Mouse (Mus musculus): ENCODE measurements around the gene Kifc3. TPM values are rescaled to one million over a fixed set of nuclear protein-coding genes. Genes with fewer than 3 reads are reported as not detected.

Gene Kifc3
- polyA plus RNA-seq, 1 experiment from 2014 or later: 46.2 TPM

DNA sequence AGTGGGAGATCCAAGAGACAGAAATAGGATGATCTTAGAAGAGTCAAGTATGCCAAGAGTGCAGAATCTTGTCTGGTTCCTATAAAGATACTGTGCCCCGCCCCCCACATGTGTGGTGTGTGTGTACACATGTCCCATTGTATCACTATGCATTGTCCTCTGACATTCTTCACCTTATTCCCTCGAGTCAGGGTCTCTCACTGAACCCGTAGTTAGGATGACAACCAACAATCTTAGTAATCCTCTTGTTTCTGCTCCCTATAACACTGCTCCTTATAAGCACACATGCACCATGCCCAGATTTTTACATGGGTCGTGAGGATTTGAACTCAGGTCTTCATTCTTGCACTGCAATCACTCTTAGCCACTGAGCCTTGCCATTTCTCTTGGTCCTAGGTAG, 123.3 kb downstream of the Kifc3 start:
- no peak for TF ChIP-seq CTCF (IDR thresholded peaks at IDR 0.05; ENCODE audit: low read depth)
- no peaks in the 10 kb centered on the region for H3K27me3 ChIP-seq (ENCODE audit: insufficient read depth, low read length)
- H3K9me3 ChIP-seq (replicated peaks; ENCODE audit: low read length): no peaks in the 10 kb centered on the region
- 91% methylated on average over 4 of the region's 4 CpGs for WGBS
- H3K4me1 ChIP-seq (replicated peaks; ENCODE audit: insufficient read depth, low read length): no peaks in the 10 kb centered on the region; the same call in 1 of the 2 replicates
- H3K4me2 ChIP-seq (ENCODE audit: low read length): no peak overlapping the region
- DNase-seq (ENCODE audit: low spot score) (no peak), ATAC-seq (replicated peaks; ENCODE audit: low FRiP score, low read depth) (no peak)
- no peak overlapping the region for H3K9ac ChIP-seq (ENCODE audit: low read depth, low read length)
- no peak overlapping the region for H3K27ac ChIP-seq
- no peak overlapping the region for H3K4me3 ChIP-seq (replicated peaks; ENCODE audit: low read depth, low read length)
- no peaks in the 10 kb centered on the region for H3K36me3 ChIP-seq (ENCODE audit: insufficient read depth, low read length)

DNA sequence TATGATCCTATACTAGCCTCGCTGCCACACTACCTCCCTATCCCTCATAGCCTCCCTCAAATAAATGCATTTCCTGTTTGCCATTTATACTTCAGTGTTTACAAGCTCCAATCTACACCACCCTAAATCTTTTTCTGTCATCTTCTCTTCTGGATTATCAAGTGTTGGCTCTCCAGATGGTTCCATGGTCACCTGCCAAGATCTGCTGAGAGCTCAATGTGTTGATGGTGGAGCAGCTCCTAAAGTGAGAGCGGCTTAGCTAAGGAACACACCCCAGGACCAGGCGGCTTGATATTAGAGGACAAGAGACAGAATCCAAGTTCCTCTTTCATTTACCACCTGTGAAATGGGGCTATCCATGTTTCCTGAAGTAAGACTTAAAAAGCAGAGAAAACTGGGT, 124.6 kb downstream of the Kifc3 start:
- H3K9me3 ChIP-seq (replicated peaks; ENCODE audit: low read length): no peaks in the 10 kb centered on the region
- TF ChIP-seq CTCF (IDR thresholded peaks at IDR 0.05; ENCODE audit: low read depth): no peak
- no peak for DNase-seq (ENCODE audit: low spot score)
- 76% methylated on average over 3 of the region's 3 CpGs for WGBS
- no peak overlapping the region for H3K27ac ChIP-seq
- H3K36me3 ChIP-seq (ENCODE audit: insufficient read depth, low read length): no peaks in the 10 kb centered on the region
- H3K9ac ChIP-seq (ENCODE audit: low read depth, low read length): no peak overlapping the region
- no peak overlapping the region for H3K4me3 ChIP-seq (replicated peaks; ENCODE audit: low read depth, low read length)
- no peaks in the 10 kb centered on the region; the same call in 1 of the 2 replicates for H3K4me1 ChIP-seq (replicated peaks; ENCODE audit: insufficient read depth, low read length)
- ATAC-seq (replicated peaks; ENCODE audit: low FRiP score, low read depth): no peak
- H3K4me2 ChIP-seq (ENCODE audit: low read length): no peak overlapping the region
- no peaks in the 10 kb centered on the region for H3K27me3 ChIP-seq (ENCODE audit: insufficient read depth, low read length)

- no peak overlapping the region for H3K9ac ChIP-seq (ENCODE audit: low read depth, low read length)
- WGBS: 86% methylated on average over 17 of the region's 17 CpGs
- no peak overlapping the region for H3K27ac ChIP-seq
- no peak overlapping the region for H3K4me3 ChIP-seq (replicated peaks; ENCODE audit: low read depth, low read length)
- H3K4me1 ChIP-seq (replicated peaks; ENCODE audit: insufficient read depth, low read length): no peaks in the 10 kb centered on the region
- H3K9me3 ChIP-seq (replicated peaks; ENCODE audit: low read length): no peaks in the 10 kb centered on the region
- H3K4me2 ChIP-seq (ENCODE audit: low read length): no peak overlapping the region
- no peaks in the 10 kb centered on the region for H3K27me3 ChIP-seq (ENCODE audit: insufficient read depth, low read length)
- TF ChIP-seq CTCF (IDR thresholded peaks at IDR 0.05; ENCODE audit: low read depth): no peak
- no peaks in the 10 kb centered on the region for H3K36me3 ChIP-seq (ENCODE audit: insufficient read depth, low read length)
- DNase-seq (ENCODE audit: low spot score) (no peak), ATAC-seq (replicated peaks; ENCODE audit: low FRiP score, low read depth) (no peak)
Observed at GRCm38 (mm10) chr8:95076151-95076550, 126.5 kb downstream of the Kifc3 start.

DNA sequence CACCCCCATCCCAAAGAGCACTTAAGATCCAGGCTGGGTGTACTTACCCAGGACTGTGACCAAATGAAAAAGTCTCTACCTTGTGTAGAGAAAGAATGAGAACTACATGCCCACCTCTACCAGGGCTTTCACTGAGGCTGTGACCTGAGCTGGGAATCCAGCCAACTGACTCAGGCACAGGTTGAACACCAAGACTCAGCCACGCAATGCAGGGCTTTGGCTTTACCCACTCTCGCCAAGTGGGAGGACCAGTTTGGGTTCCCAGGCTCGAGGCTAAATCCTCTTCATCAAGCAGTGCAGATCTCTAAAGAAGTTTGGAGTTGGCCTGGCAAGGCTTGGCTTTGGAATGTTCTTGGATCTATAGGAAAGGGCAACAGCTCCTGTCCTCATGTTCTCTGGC, 127.1 kb downstream of the Kifc3 start:
- Histone ChIP-seq H3K9me3 (replicated peaks; ENCODE audit: low read length) (no peaks in the 10 kb centered on the region), H3K4me2 (ENCODE audit: low read length) (no peak overlapping the region), H3K9ac (ENCODE audit: low read depth, low read length) (no peak overlapping the region), H3K27me3 (ENCODE audit: insufficient read depth, low read length) (no peaks in the 10 kb centered on the region), H3K27ac (no peak overlapping the region), H3K4me3 (replicated peaks; ENCODE audit: low read depth, low read length) (no peak overlapping the region), H3K36me3 (ENCODE audit: insufficient read depth, low read length) (no peaks in the 10 kb centered on the region), H3K4me1 (replicated peaks; ENCODE audit: insufficient read depth, low read length) (no peaks in the 10 kb centered on the region)
- no peak for ATAC-seq (replicated peaks; ENCODE audit: low FRiP score, low read depth)
- 72% methylated on average over 3 of the region's 3 CpGs for WGBS
- no peak for DNase-seq (ENCODE audit: low spot score)
- TF ChIP-seq CTCF (IDR thresholded peaks at IDR 0.05; ENCODE audit: low read depth): no peak

GRCm38 (mm10) chr8:95067582-95067981, 135.0 kb downstream of the Kifc3 start:
- Histone ChIP-seq H3K36me3 (ENCODE audit: insufficient read depth, low read length) (no peaks in the 10 kb centered on the region), H3K27me3 (ENCODE audit: insufficient read depth, low read length) (no peaks in the 10 kb centered on the region), H3K27ac (no peak overlapping the region), H3K9ac (ENCODE audit: low read depth, low read length) (no peak overlapping the region), H3K4me1 (replicated peaks; ENCODE audit: insufficient read depth, low read length) (no peaks in the 10 kb centered on the region), H3K9me3 (replicated peaks; ENCODE audit: low read length) (no peaks in the 10 kb centered on the region), H3K4me2 (ENCODE audit: low read length) (no peak overlapping the region), H3K4me3 (replicated peaks; ENCODE audit: low read depth, low read length) (no peak overlapping the region)
- 40% methylated on average over 3 of the region's 3 CpGs for WGBS
- ATAC-seq (replicated peaks; ENCODE audit: low FRiP score, low read depth): 0 out of 2 replicates have a peak, but pooled peaks have one; percentile 13
- peak; percentile 74 for TF ChIP-seq CTCF (IDR thresholded peaks at IDR 0.05; ENCODE audit: low read depth)
- peak; percentile 61 for DNase-seq (ENCODE audit: low spot score)

DNA sequence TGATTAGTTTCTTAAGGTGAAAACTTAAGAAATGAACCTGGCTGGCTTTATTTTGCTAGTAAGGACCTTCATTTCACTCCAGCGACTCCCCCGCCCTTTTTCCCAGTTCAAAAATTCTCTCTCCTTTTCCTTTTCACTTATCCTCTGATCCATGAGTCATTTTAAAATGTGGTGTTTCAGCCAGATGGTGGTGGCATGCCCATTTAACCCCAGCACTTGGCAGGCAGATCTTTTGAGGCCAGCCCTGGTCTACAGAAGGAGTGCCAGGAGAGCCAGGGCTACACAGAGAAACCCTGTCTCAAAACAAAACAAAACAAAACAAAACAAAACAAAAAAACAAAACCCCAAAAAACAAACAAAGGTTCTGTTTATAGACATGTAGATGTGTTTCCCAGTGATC, 138.1 kb downstream of the Kifc3 start:
- Histone ChIP-seq H3K4me2 (ENCODE audit: low read length) (no peak overlapping the region), H3K4me3 (replicated peaks; ENCODE audit: low read depth, low read length) (no peak overlapping the region), H3K27ac (no peak overlapping the region), H3K36me3 (ENCODE audit: insufficient read depth, low read length) (no peaks in the 10 kb centered on the region), H3K4me1 (replicated peaks; ENCODE audit: insufficient read depth, low read length) (no peaks in the 10 kb centered on the region), H3K9me3 (replicated peaks; ENCODE audit: low read length) (no peaks in the 10 kb centered on the region), H3K9ac (ENCODE audit: low read depth, low read length) (no peak overlapping the region), H3K27me3 (ENCODE audit: insufficient read depth, low read length) (no peaks in the 10 kb centered on the region)
- DNase-seq (ENCODE audit: low spot score) (no peak), ATAC-seq (replicated peaks; ENCODE audit: low FRiP score, low read depth) (no peak)
- no peak for TF ChIP-seq CTCF (IDR thresholded peaks at IDR 0.05; ENCODE audit: low read depth)
- WGBS: 91% methylated on average over 2 of the region's 2 CpGs

GRCm38 (mm10) chr8:95059812-95060533, 142.6 kb downstream of the Kifc3 start:
- no peak overlapping the region for H3K4me2 ChIP-seq (ENCODE audit: low read length)
- no peaks in the 10 kb centered on the region for H3K36me3 ChIP-seq (ENCODE audit: insufficient read depth, low read length)
- 48% methylated on average over 6 of the region's 6 CpGs for WGBS
- TF ChIP-seq CTCF (IDR thresholded peaks at IDR 0.05; ENCODE audit: low read depth): no peak
- no peaks in the 10 kb centered on the region for H3K4me1 ChIP-seq (replicated peaks; ENCODE audit: insufficient read depth, low read length)
- no peak for ATAC-seq (replicated peaks; ENCODE audit: low FRiP score, low read depth)
- no peak overlapping the region for H3K9ac ChIP-seq (ENCODE audit: low read depth, low read length)
- H3K4me3 ChIP-seq (replicated peaks; ENCODE audit: low read depth, low read length): no peak overlapping the region
- no peak overlapping the region for H3K27ac ChIP-seq
- no peaks in the 10 kb centered on the region for H3K27me3 ChIP-seq (ENCODE audit: insufficient read depth, low read length)
- H3K9me3 ChIP-seq (replicated peaks; ENCODE audit: low read length): no peaks in the 10 kb centered on the region
- no peak for DNase-seq (ENCODE audit: low spot score)
